Mouse (Mus musculus) left cerebral cortex, postnatal 14 days (tissue): ENCODE measurements around the gene Ctcf. TPM values are rescaled to one million over a fixed set of nuclear protein-coding genes. Genes with fewer than 3 reads are reported as not detected.
"Not testable (repeated sequence)": the region's sequence is repeated elsewhere in the genome, so short reads cannot be mapped to it uniquely, and the experiment has no call there.

ENCODE experiments used
- DNase-seq, 2 experiments: peaks; one replicate each; pipeline ENCODE4 v3.0.0; 2021 to 2022; ENCODE audit warnings: low spot score in 2 of 2, mixed read lengths in 1 of 2
- intact Hi-C: fragments of 180-260 bp; cut with DNase I; formaldehyde crosslinking; loops from one replicate; pipeline ENCODE4 v1.15.1; 2025
- long read RNA-seq, 2 experiments: library from polyadenylated mRNA; stranded (forward); transcript quantifications; one replicate each; pipeline ENCODE4 v2.0.0; 2021
- total RNA-seq, 2 experiments: library from RNA; stranded (reverse); gene quantifications; 2 replicates each; pipeline ENCODE4 v1.2.3; 2021

Ctcf gene
- 10 to 100 TPM; 57.5 to 58.9 TPM for total RNA-seq
- long read RNA-seq, experiment 1, transcript Ctcf-201 (12 exons, 3,782 nt): major isoform, 12 of 28 reads
- long read RNA-seq, experiment 1, partial matches to known transcripts: 5 of 28 reads
- long read RNA-seq, experiment 1, other reads (novel, unspliced or antisense): 11 of 28 reads
- long read RNA-seq, experiment 2, transcript Ctcf-201 (12 exons, 3,782 nt): major isoform, 9 of 29 reads
- long read RNA-seq, experiment 2, partial matches to known transcripts: 6 of 29 reads
- long read RNA-seq, experiment 2, other reads (novel, unspliced or antisense): 14 of 29 reads

DNA sequence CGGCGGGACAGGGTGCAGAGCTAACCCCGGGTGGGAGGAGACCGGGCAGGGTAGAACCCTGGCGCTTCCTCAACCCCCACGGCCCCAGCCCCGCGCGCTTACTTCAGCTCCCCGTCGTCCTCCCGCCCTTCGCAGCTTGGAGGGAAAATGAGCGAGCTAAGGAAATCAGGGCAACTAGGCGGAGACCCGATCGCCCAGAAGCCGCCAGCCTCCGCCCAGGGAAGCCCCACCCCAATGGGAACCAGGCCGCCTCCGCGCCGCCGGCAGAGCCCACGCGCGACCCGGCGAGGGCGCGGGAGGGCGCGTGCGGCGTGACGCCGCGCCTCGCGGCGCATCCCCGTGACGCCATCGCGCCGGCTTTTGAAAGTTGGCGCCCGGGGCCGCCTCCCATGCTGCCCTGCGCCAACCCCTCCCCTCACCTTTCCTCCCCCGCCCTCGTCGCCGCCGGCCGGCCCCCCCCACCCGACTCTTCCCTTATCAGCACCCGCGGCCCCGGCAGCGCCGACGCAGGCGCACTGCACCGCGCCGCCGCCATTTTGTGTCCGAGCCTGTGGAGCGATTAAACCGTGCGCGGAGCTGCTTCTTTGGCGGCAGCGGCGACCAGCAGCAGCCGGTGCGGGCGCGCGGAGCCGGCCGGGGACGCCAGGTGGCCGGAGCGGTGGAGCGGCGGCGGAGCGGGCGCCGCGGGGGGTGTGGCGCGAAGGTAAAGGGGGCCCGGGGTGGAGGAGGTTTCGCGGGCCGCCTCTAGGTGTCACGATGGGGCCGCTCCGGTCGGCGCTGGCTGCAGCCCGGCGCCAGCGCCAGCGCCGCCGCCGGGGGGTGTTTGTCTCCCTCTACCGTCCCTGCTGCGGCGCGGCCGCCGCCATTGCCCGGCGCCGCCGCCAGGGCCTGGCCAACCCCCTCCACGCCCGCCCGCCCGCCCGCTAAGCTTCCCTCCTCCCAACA is at the start of gene Ctcf:
Gene Ctcf (plus strand): TSS at position 551 of the 945 bp plus-strand sequence.
- intact Hi-C loops: loop anchor here (2.0 to 5.0 kb wide), 2 partner anchors 13 to 56 kb away; no protein-coding TSS in a partner anchor
- DNase-seq: peak; percentile 93

GRCm38 (mm10) chr8:105592431-105592830 is 43.9 kb upstream of the Ctcf start:
- no peak for DNase-seq
- intact Hi-C loops: no loop called here

GRCm38 (mm10) chr8:105593859-105594258 is 42.5 kb upstream of the Ctcf start:
- DNase-seq: peak; percentile 43 to 58
- intact Hi-C loops: no loop called here

DNA sequence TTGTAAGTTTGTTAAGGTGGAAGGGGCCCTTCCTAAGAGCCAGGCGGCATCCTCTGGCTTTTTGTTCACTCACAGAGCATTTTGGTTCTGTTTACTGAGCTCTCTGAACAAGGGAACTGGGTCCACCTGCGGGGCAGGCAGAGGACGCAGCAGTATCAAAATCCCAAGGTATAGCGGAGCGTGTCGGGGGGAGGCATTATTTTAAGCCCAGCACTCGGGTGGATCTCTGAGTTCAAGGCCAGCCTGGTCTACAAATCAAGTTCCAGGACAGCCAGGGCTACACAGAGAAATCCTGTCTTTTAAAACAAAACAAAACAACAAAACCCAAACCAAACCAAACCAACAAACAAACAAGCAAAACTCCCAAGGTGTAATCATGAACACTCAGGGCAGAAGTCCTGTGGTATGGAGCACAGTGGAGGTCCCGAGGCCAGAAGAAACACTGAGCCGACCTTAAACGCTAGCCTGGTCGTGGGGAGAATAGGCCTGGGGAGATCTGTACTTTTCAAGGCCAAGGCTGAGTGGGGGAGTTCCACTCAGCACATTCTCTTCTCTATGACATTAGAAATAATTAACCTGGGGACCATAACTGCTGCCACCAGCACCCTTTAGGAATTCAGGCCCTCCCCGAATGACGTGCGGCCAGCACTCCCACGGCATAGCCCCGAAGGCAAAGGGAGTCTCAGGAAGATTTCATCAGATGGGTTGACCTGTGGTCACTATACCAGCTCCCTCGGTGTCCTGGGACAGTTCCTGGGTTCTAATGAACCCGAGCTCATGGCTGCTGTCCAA is 41.7 kb upstream of the Ctcf start:
- DNase-seq: no peak
- intact Hi-C loops: no loop called here

GRCm38 (mm10) chr8:105596362-105597034 is 39.9 kb upstream of the Ctcf start:
- no peak for DNase-seq
- intact Hi-C loops: no loop called here

DNA sequence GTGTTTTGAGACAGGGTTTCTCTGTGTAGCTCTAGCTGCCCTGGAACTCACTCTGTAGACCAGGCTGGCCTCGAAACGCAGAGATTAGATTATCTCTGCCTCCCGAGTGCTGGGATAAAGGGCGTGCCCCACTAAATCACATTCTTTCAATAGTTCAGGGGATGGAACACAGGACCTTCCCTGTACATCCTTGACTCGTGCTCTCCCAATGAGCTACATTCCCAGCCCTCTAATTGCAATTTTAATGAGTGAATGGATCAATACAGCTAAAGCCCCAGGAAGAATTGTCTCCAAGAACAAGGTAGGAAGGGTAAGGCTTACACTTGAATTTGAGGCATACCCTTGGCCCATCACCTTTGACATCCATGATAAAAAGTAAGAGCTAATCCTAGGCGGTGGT is 37.6 kb upstream of the Ctcf start:
- intact Hi-C loops: no loop called here
- no peak for DNase-seq

DNA sequence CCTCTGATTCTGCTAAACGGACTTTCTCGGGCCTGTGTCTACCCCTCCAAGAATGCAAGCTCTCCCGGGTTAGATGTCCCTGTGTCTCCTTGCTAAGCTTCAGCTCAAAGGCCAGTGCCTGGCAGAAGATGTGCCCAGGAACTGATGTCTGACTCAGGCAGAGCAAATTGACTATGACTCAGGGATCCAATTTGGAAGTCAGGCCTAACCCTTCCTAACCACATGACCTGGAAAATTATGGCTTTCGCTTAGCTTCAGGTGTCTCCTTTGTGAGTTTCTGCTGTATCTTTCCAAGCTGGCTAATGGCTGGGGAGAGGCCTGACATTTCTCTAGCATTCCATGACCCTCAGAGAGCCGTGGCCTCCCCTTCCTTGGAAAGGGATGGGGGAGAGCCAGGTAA is 35.1 kb upstream of the Ctcf start:
- intact Hi-C loops: no loop called here
- no peak for DNase-seq

- DNase-seq, intact Hi-C loops: not testable (repeated sequence)
Observed at GRCm38 (mm10) chr8:105602540-105602939, 33.8 kb upstream of the Ctcf start.

GRCm38 (mm10) chr8:105604804-105605381 is 31.5 kb upstream of the Ctcf start, which contains the start of gene Ripor1:
Gene Ripor1, plus strand, starts transcription at chr8:105605255.
- peak; percentile 71 to 75 for DNase-seq
- intact Hi-C loops: loop anchor here (2.0 kb wide), 1 partner anchor 38 kb away; the partner anchor contains the start of gene Atp6v0d1

DNA sequence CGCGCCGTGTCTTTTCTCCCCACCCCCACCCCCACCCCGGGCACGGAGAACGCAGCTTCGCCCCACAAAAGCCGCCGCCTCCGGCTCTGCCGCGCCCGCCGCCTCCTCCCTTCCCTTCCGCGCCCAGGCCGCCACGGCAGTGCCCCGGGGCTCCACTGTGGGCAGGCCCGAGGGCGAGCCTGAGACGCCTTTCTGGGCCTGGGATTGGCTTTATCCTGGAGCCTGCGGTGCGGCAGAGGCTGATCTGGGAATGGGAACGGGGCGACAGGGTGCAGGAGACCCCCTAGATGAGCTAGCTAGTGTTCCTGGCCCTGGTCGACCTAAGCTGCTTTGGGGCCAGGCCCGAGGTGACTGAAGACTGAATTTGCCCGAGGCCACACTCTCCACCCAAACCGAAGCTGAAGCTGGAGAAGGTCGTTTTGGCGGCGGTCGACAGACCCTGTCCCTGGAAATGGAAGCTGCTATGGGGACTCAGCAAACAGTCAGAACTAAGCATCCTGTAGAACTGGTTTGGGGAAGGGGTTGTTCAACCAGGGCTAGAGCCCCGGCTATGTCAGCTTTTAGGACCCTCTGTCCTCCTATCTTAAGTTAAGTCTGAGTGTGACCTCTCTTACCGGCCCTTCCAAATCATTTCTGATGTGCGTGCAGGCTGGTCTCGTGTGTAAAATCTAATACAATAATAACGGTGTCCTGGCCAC is 30.7 kb upstream of the Ctcf start:
- DNase-seq: no peak
- intact Hi-C loops: loop anchor here (2.0 kb wide), 1 partner anchor 39 kb away; the partner anchor contains the start of gene Atp6v0d1

DNA sequence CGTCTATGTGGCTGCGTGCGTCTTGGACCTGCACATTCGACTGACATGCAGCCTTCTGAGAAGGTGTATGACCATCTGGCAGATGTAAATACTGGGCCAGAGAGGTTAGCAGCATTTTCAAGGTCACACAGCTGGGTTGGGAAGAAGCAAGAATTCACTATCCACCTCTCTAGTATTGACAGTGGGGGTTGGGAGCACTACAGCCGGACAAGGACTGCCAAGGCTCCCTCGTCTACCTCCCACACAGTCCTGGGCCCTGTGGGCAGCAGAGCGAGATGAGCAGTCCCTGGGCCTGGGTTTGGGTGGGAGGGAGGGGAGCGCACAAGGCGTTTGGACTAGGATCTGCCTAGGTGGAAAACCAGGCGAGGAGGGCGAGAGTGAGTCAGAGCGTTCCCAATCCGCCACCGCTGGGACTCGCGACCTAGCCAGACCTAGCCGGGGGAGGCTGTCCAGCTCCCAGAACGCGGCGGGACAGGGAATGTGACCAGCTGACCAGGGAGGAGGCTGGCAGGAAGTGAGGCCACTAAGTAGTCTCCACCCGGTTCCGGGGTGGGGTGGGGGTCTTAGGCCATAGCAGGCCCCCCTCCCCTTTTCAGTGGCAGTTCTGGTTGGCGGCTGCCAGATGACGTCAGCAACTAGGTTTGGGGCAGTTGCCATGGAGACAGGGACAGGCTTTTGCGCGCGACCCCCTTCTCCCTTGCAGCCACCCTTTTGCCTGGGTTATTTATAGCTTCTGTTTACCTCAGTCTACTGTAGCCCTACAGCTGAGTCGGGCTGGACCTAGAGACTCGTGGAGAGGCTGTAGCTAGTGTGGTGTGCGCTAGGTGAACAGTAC is 30.0 kb upstream of the Ctcf start:
- DNase-seq: peak; percentile 88 to 94
- intact Hi-C loops: no loop called here

DNA sequence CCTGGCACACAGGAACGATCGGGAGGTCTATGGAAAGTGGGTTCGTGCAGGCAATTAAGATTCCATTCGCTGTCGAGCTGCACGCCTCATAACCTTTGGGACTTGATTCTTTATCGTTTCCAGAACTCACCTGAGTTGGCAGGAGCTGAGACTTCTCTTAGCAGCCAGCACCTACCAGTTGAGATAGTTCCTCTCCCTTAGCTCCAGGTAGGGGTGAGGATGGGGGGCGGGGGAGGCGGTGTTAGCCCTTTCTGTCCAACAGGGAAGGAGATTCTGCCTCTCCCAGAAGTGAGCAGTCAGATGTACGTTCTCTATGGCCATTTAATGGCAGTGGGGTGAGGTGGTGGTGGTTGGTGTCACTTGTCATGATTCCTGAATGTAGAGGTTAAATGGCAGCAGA is 29.3 kb upstream of the Ctcf start:
- no peak for DNase-seq
- intact Hi-C loops: no loop called here

DNA sequence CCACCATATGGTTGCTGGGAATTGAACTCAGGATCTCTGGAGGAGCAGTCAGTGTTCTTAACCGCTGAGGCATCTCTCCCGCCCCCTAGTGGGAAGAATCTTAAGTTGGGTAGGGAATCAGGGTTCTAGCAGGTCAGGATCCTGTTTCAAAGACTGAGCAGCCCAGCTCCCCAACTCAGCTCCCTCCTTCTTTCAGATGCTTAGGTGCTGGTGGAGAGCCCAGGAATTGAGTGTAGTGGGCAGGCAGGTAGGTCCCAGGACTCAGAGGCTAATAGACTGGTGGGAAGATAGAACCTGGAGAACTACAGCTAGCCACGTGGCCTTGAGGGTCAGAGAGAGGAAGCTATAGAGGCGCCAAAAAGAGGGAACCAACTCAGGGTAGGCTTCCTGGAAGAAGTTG is 28.7 kb upstream of the Ctcf start:
- DNase-seq: peak in 1 of 2 experiments; percentile 61
- intact Hi-C loops: no loop called here

- intact Hi-C loops: no loop called here
- DNase-seq: no peak
Observed at GRCm38 (mm10) chr8:105609355-105609754, 27.0 kb upstream of the Ctcf start.

GRCm38 (mm10) chr8:105609771-105610170 is 26.6 kb upstream of the Ctcf start:
- intact Hi-C loops: no loop called here
- no peak for DNase-seq

GRCm38 (mm10) chr8:105611836-105612235 is 24.5 kb upstream of the Ctcf start:
- DNase-seq: no peak
- intact Hi-C loops: no loop called here

DNA sequence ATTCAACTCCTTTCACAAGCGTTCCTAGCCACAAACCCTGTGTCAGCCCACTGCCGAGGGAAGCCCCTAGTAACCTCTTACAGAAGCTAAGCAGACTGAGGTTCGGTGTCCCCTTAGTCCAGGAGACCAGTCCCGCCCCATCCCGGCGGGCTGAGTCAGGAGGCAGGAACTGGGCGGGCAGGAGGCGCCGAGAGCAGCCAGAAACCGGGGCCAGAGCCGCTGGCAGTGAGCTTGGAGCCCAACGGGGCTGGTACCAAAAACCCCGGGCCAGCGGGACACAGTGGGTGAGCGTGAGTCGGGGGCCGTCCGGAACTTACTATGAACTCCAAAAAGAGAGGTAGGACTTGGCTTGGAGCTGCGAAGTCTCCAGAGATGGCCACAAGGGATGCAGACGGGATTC is 23.3 kb upstream of the Ctcf start:
- intact Hi-C loops: no loop called here
- no peak for DNase-seq
